Mouse (Mus musculus) olfactory bulb, adult 2 months (tissue): Measurements from ENCODE around the gene Olfr826.
"Not testable (repeated sequence)": the region's sequence is repeated elsewhere in the genome, so short reads cannot be mapped to it uniquely, and the experiment has no call there.

Source experiments
- CTCF ChIP-seq: fragments of 200-500 bp; IDR thresholded peaks from 2 replicates; pipeline ENCODE4 v1.5.1; 2012; ENCODE audit warnings: low read depth, mild to moderate bottlenecking, low read length, moderate library complexity; ENCODE audit not compliant: insufficient read depth
- POLR2A ChIP-seq: fragments of 200-500 bp; IDR thresholded peaks from 2 replicates; pipeline ENCODE4 v1.6.1; 2012; ENCODE audit warnings: mild to moderate bottlenecking, low read depth, low read length, moderate library complexity; ENCODE audit not compliant: insufficient read depth

DNA sequence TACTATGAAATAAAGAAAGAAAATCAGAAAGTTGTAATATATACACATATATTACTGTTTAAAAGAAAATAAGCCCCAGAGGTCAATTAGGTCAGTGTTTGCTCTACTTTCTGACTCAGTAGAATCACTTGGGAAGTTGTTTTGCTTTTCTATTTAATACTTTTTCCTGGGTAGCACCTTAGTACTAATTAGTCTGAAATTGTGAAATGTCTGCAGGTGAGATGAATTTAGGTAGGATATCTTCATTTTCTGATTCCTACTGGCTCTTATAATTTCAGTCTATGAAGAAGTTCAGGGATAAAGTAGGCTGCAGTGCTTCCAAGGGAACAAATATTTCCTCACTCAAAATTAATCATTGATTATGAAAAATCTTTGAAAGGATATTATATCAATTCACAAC is 54.1 kb downstream of the Olfr826 start, which contains the start of gene Olfr824:
- not testable (repeated sequence) for TF ChIP-seq POLR2A, CTCF
